Mouse (Mus musculus): ENCODE measurements around the gene Mast4.

GRCm38 (mm10) chr13:103333153-103333552 lies 1.1 kb downstream of the Mast4 start:
- TF ChIP-seq POLR2A (IDR thresholded peaks at IDR 0.05; ENCODE audit: low read depth, low read length), result no peak
- no peak for TF ChIP-seq CTCF (IDR thresholded peaks at IDR 0.05; ENCODE audit: borderline replicate concordance, insufficient read depth, low read length)
